Mouse (Mus musculus) frontal cortex, postnatal 25 days (tissue): ENCODE data around the gene Rpgrip1l.

Experiments used
- DNase-seq, 2 experiments: peaks; one replicate each; pipeline ENCODE4 v3.0.0; 2022; ENCODE audit warnings: low spot score in 2 of 2

Gene Rpgrip1l

DNA sequence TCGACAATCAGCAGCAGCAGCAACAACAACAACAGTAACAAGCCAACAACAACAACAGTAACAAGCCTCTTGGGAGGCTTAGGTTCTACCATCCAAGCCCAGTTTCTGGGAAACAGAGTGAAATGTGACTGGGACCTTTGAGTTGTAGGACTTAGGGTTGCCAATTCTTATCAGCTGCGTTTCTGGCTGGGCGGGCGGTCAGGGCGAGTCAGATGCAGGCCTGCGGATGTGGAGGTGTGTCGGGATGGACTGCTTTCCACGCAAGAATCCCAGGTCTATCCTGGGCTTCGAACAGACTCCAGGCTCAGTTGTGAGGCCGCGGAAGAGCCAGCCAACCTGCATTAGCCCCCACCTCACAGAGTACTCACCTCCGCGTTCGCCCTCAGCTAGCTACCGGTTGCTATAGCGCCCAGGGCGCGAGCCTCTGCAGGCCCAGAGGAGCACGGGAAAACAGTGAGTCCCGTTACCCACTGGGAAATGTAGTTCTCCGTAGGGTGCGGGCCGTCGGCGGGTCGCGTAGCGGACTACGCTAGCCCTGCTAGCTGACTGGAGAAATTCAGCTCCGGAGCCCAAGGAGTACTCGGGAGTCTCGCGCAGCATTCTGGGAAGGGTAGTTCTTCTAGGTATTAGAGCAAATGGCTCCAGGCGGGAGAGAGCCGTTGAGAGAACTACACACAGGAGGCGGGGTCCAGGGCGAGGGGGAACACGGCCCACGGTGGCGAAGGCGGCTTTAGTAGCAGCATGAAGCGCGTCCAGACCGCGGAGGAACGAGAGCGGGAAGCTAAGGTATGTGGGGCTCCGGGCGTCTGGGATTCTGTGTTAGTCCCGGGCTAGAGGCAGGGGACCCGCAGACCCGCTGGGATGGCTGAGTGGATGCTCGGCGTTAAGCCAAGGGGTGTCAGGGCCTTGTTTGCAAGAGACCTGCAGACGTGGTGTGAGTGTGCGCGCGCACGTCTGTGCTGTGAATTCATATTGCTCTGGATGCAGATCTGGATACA, at the start of gene Rpgrip1l, which contains the start of gene Fto:
Gene Rpgrip1l, minus strand, starts transcription at position 428 of the 998 bp plus-strand sequence.
Gene Fto, plus strand, starts transcription at position 691 of the 998 bp plus-strand sequence.
- DNase-seq: peak; percentile 95

DNA sequence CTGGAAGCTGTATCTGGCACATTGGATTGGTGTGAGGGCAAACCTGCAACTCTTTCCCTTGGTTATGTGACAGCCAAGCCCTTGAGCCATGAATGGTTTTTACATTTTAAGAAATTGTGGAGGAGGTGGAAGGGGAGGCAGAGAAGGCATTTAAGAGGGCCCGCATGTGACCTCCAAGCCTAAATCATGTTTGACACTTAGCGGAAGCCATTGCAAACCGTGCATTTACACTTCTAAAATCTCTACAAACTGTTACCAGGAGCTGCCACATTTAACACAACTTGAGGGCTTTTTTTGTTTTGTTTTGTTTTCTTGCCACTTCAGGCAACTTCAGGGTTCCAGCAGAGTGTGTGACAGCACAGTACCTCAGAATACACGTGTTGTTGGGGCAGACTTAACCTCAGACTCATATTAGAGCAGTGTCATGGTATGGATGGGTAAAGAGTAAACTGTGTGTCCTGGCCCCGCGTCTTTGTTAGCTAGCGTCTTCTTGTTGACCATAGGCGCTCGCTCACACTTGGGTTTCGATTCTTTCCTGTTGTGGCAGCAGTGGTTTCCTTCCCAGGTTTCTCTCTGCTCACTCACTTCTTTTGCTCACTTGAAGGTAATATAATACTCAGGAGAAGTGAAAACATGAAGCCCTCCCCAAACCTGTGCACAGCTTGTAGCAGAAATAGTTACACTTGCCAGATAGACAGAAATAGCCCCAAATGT, 47.7 kb upstream of the Rpgrip1l start:
- DNase-seq: no peak

DNA sequence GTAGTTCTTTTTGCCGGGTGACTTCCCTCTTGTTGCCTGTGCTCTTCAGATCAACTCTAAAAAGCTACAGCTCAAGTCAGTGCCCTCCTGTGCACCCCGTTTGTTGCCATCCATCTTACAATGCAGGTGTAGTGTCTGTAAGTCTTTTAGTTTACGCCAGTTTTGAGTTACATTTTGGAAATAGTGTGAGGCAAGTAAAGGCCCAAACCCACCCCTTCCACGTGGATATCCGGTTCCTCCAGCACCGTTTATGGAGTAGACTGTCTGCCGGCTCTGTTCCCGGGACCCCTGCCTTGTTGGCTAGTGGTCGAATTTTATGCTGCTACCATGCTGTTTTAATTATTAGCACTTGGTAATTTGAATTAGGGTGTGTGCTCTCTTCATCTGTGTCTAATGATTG, 46.4 kb upstream of the Rpgrip1l start:
- DNase-seq: no peak

DNA sequence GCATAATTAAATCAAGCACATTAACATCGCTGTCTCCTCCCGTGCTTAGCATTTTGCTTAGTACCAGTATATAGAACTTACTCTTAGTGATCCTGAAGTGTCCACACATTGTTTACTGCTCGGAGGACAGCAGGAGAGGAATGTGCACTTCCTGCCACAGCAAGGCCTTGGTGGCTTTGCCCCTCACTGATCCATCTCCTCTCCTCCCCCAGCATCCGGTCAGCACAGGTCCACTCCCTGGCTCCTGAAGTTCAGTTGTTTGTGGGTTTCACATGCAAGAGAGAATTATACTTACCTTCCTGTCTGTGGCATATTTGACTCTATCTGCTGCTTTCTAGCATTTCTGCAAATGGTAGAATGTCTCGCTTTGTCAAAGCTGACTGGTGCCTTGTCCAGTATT, 45.0 kb upstream of the Rpgrip1l start:
- no peak for DNase-seq

DNA sequence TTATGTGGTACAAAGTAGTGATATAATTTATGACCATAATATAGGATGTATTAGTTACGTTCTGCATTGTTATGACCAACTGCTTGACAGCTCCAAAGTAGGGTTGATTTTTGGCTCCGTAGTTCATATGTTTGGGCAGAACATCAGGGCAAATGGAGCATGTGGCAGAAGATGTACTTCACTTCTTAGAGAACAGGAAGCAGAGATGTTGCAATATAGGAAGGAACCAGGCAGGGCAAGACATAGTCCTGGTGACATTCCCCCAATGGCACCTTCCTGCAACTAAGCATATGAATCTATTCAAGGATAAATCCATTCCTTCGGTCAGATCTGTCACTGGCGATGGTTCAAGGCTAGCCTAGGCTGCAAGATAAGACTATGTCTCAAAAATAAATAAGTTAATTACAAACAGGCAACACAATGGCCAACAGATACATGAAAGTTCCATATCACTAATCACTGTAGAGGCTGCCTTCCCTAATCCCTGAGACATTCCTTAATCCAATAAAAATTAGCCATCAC, 44.5 kb upstream of the Rpgrip1l start:
- no peak for DNase-seq

DNA sequence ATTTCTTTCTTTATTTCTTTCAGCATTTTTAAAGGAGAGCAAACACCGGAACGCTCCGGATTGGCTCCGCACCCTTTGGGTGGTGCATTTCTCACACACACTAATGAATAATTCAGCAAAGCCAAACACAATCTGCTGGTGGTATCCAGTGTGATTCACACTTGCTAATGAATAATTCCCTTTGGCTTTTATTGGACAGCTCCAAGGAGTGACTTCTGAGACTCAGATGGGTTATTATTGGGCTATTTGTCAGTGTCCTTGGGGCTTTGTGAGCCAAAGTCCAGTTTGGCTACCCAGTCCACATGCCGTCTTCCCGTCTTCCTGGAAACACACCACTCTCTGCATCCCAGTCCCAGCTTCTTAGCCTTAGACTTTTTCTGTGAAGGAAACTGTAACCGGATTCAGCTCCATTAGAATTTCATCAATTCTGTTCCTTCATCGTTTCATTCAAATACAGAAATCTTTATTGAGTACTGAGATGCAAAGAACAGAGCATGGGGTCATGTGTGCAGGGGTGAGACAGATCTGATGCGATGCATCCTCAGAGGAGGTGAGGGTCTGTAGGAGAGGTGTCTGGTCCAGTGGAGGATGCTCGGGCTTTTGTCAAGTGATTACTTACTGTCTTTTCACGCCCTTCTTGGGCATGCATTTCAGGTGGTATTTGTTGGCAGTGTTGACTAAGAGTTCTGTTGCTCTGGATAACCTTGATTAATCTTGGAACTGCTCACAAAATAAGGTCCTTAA, 43.1 kb upstream of the Rpgrip1l start:
- no peak for DNase-seq

DNA sequence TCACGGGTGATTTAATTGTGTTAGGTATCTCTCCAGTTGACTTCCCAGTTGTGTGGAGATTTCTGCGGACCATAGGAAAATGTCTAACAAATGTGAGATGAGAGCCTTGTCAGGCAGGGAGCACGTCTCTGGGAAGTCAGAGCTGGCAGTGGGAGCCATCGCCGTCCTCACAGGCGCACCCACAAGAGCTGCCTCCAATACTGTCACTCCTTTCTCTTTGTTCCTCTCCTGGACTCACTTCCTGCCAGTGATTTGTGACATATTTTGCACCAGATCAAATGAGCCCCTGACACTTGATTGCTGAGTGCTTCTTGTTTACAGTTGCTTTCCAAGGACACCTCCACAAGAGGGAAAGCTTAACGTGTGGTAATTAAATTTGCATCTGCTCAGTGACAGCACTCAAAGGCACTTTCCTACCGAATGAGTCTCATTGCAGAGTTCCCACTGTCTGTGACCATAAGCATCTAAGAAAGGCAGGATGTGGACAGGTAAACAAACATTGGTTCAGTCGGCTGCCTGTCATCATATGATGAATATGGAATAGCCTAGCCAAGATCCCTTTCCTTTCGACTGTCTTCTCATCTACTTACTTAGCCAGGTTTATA, 42.3 kb upstream of the Rpgrip1l start:
- DNase-seq: no peak

DNA sequence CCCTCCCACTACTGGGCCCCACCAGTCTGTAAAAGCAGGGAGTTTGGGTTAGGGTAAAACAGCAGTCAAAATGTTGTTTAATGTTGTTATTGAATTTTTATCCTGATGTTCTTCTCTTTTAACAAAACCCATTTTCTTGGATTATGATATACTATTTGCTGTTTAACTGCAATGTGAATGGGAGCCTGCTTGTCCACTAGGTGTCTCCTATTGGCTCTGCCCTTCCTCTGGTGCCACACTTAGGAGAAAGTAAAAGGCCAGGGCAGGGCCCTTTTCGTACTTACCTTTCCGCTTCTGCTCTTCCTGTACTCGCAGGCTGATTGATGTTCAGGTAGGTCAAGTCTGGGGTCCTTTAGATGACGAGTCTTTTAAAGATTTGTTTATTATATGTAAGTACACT, 40.8 kb upstream of the Rpgrip1l start:
- DNase-seq: no peak

DNA sequence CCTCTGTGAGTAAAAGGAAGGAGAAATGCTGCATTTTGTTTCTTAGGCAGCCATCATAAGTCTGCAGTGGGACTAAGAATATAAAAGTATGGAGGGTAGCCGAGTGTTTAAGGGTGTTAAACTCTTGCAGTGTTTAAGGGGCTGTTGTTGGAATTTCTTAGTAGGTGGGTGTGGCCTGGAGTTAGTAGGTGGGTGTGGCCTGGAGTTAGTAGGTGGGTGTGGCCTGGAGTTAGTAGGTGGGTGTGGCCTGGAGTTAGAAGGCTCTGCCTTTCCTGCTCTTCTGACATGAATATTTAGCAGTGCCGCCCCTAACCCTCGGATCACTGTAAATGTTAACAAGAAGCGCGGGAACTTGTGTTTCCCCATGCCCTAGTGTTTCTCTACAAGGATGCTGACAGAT, 40.0 kb upstream of the Rpgrip1l start:
- DNase-seq: no peak

DNA sequence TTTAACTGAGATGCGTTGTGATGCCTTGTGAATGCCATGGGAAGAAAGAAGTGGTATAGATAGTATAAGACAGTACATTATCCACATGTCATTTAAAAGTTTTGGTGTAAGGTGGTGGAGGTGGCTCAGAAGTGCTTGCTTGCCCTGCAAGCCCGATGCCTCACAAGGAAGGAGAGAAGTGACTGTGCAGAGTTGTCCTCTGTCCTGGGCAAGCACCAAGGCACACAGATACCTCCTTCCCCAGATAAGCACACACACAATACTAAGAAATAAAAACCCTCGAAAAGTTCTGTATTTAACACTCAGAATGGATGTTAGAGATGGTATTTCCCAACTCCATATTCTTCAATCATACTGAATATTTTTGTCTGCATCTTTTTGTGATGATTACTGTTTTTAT, 39.5 kb upstream of the Rpgrip1l start:
- DNase-seq: no peak

DNA sequence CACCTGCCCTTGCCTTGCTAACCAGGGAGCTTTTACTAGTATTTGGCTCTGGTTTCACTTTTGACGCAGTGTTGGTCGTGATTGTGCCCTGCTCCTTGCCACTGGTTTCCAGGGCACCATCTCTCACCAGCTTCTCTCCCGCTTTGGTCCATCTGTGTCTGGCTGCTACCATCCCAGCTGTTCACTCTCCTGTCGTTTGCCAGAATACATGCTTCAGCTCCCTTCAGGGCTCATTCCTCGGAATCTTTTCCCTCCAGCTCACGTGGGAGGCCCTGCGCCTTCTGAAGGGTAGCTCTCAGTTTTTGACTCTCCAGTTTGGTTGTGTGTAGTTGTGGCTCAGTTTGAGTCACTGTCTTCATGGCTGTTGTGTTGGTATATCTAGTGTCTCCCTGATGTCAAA, 37.6 kb upstream of the Rpgrip1l start:
- no peak for DNase-seq

DNA sequence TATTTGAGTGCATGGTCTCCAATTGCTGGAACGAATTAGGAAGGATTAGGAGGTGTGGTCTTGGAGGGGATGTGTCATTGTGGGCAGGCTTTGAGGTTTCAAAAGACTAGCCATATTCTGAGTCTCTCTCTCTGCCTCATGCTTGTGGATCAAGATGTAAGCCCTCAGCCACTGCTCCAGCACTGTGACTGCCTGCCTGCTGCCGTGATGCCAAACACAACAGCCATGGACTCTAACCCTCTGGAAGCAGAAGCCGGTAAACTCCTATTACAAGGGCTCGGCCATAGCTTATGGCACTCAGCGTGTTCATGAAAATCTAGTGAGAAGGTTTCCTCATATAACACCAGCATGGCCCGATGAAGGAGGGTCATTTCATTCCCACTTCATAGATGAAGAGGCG, 36.8 kb upstream of the Rpgrip1l start:
- DNase-seq: no peak

DNA sequence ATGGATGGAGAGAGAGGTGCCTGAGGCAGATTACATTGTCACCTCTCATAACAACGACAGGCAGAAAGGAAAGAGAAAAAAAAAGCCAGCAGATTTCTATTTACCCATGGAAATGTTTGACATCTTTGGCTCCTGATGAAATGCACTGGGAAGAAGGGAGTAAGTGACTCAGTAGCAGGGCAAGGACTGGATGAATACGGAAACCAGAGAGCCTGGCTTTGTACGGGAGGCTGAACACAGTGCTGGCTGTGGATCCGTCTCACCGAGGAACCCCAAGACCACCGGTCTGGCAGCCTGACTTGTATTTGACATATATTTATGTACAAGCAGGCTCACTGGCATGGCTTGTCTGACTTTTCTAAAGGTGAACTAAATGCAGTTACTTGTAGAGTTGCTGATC, 34.5 kb upstream of the Rpgrip1l start:
- no peak for DNase-seq

DNA sequence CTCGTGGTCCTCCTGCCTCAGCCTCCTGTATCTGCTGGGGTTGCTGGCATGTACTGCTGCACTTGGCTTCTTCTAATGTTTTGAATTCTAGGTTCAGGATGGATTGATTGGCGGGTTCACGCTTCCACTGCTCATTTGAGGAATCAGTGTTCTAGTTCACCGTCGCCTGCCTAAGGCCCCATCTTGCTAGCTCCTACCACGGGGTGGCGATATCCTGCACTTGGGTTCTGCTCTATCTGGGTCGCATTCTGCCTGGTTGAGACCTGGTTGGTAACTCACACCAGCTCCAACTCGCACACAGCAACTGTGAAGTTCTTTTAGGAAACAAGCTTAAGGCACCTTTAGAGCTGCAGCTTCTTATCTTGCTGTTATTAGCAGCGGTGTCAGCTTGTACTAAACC, 34.1 kb upstream of the Rpgrip1l start:
- DNase-seq: no peak

DNA sequence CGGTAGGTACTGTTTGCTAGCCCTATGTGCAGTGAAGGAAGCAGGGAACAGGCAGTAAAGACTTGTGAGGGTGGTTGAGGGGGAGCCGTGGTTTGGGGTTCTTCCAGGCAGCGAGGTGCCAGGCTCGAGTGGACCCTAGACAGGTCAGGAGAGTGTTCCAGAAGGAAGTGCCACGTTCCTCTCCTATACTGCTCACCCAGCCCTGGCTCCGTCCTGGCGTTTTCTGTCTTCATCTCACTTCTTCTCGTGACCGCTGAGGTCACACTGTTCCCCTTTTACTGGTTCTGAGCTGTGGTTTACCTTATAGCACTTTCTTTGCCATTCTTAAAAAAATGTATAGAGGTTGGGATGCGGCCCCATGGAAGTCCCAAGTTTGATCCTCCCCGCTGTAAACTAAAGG, 31.6 kb upstream of the Rpgrip1l start:
- DNase-seq: no peak

DNA sequence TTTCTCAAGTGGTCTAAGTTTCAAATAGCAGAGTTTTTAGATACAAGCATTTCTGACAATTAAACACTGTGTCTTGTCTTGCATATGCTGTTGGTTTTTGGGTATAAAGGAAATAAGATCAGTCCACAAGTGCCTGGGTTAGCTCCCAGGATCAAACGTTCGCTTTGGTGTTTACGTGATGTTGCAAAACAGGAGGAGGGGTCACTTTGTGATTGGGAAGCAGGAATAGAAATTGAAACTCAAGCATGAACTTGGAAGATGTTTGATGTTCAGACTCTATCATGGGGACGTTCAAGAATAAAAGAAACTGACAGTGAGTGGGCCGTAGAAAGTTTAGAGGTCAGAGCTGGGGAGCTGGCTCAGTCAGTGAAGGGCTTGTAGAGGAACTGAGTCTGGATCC, 29.7 kb upstream of the Rpgrip1l start:
- no peak for DNase-seq

DNA sequence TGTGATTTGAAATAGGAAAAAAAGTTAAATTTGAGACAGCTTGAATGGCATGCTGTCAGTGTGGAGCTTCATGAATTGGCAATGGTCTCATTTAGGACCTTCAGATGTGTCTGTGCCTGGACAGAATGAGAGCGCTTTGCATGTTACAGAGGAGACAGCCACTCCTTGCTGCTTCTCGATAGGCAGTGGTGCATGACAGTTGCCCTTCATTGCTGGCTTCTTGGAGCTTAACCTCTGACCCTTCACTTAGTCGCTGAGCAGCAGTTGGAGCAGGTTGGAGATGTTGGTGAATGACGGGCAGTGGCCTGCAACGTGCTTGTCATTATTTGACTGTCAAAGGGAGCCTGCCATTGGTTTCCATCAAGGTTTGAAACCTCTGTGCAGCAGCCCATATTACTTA, 29.1 kb upstream of the Rpgrip1l start:
- DNase-seq: no peak

DNA sequence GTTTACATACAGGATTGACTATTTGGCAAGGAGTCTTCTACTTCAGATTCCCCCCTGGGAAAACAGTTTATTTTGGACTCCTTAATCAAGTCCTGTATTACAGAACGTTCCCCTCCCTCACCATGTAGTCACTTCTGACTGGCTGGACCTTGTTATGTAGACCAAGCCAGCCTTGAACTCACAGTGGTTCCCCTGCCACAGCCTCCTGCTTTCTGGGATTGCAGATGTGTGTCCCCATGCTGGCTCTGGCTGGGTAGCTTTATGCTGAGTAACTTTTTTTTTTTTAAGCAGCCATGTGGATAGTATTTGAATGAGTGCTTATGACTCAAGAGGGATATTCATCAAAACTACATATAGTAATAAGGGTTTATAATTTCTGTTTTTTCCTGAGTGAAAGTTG, 27.7 kb upstream of the Rpgrip1l start:
- DNase-seq: no peak

DNA sequence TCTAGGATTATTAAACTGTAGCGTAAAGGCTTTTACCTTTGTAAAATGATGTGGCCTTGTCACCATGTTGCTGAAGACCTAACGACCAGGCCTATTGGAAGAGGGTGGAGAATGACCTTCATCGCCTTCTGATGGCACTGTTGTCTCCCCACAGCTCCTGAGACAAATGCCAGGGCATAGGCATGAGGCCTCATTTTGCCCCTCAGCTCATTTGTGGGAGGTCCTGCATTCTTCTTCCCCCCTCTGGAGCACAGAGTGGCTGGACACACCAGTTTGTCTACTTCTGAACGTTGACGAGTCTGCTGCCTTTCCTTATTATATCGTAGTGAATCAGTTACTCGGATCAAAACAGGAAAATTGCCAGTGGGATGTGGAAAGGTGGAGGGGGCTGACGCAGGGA, 26.6 kb upstream of the Rpgrip1l start:
- no peak for DNase-seq

DNA sequence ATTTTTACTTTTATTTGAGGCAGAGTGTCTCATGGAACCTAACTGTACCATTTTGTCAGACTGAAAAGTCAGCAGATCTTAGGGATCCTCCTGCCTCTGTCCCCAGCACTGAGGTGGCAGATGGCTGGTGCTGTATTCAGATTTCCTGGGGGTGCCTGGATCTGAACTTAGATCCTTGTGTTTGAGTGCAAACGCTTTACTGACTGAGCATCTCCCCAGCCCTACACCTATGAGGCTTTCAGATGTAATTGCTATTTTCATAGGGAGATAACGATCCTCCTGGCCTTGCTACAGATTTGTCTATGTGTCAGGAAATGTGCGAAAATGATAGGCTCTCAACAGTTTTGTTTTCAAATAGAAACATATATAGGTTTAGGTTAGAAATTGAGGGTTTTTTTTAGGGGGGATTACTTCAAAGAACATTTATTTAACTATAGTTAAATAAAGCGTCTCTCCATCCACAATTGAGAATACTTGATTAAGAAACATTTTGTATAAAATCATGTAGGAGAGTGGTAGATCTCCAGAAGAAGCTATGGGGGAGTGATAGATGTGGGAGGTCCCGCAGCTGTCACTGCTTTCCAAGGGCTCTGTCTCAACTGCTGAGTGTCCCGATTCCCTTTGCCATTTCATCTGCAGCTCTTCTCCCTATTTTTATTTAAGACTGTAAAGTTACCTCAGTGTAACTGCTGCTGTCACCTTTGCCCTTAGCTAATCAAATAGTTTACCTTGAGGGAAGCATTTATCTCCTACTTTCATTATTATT, 25.5 kb upstream of the Rpgrip1l start:
- no peak for DNase-seq

DNA sequence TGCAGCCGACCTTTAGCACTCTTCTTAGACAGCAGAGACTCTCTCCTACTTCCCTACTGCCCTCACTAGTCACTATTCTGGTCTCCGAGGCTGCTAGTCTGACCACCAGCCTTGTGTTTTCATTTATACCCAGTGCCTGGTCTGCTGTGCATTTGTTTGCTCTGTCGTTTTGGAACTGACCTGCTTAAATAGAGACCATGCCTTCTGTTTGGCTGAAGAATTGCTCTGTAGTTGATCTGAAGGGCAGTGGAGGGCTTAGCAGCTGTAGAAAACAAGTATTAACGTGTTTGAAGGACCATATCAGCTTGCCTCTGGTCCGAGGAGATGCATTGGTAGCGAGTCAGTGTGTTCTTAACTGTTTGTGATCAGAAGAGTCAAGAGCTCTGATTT, 16.4 kb upstream of the Rpgrip1l start:
- DNase-seq: no peak
